18 mouse cellular contexts compared by ENCODE assay signal in genomic region chr1:129963166-129963565, GRCm38 (mm10).
"Had no signal": no experiment of that assay in that cellular context is flagged by ENCODE, and none has a peak within 500 bp of the region (broad histone marks: within the 10 kb centered on the region; RNA-seq: fewer than 3 reads in every experiment).

No protein-coding gene starts in this region.

- H3K27me3 ChIP-seq: midbrain, embryonic 12.5 days; neural tube, embryonic 13.5 days; neural tube, embryonic 15.5 days had no signal

- H3K9ac ChIP-seq: lung, embryonic 14.5 days; midbrain, embryonic 12.5 days; neural tube, embryonic 13.5 days; neural tube, embryonic 15.5 days had no signal

- H3K4me2 ChIP-seq: lung, embryonic 14.5 days; midbrain, embryonic 12.5 days; neural tube, embryonic 13.5 days; neural tube, embryonic 15.5 days had no signal

- H3K27ac ChIP-seq: midbrain, embryonic 10.5 days; midbrain, embryonic 12.5 days; neural tube, embryonic 13.5 days; neural tube, embryonic 15.5 days had no signal

- H3K9me3 ChIP-seq: midbrain, embryonic 10.5 days; midbrain, embryonic 12.5 days; neural tube, embryonic 13.5 days; neural tube, embryonic 15.5 days had no signal

- H3K4me3 ChIP-seq: midbrain, embryonic 10.5 days; midbrain, embryonic 12.5 days; myocyte; neural tube, embryonic 13.5 days; neural tube, embryonic 15.5 days had no signal

- H3K36me3 ChIP-seq: midbrain, embryonic 10.5 days; midbrain, embryonic 12.5 days; neural tube, embryonic 13.5 days; neural tube, embryonic 15.5 days had no signal

- DNase-seq: lung, embryonic 14.5 days; lung, postnatal 10 days; lung, postnatal 4 days; midbrain, embryonic 14.5 days; retina, postnatal 1 day; right cerebral cortex, adult 18-20 months; right cerebral cortex, postnatal 25 days; right cerebral cortex, postnatal 4 days; spleen, adult 18-20 months; thymus, adult 18-20 months; thymus, postnatal 14 days; thymus, postnatal 36 days had no signal

- H3K4me1 ChIP-seq: midbrain, embryonic 12.5 days; neural tube, embryonic 13.5 days; neural tube, embryonic 15.5 days had no signal

- ATAC-seq: midbrain, embryonic 16.5 days had no signal
